In the genomic region with DNA sequence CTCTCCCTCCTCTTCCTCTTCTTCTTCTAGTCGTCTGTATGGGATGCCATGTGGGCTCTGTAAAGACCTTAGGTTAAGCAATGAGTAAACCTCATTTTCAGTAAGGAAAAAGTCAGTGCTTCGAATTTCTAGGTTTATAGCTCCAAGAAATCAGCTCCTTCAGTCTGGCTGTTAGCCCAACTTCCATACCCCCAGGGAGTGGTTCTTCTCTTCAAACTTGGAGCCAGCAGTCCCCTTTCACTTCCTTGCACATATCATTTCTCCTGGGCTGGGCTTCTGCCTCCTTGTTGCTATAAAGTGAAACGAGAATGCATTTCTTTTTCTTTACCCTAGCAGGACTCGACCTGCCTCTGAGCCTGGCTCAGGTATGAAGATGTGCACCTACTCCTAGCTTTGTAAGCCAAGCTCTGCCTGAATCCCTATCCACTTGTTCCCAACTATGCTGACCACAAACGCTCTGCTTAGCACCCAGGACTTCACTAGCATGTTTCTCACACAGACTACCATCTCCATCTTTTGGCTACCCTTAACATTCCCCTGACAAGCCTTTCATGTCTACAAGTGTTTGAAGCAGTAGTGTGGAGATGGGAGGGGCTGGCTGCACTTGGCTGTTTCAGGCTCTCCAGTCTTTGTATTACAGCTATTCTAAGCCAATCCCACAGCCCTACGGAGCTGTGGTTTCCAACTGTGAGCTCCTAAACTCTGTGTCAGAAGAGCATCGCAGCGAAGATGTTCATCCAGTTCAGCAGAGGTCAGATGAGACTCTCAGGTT, we compare ENCODE assay signal across 10 mouse cellular contexts.
DNase-seq lines count a peak whose midpoint lies in the region; ATAC-seq lines count a peak whose summit lies in the region.
"Had no signal": no experiment of that assay in that cellular context is flagged by ENCODE, and none has a peak within 500 bp of the region (broad histone marks: within the 10 kb centered on the region; RNA-seq: fewer than 3 reads in every experiment).

No protein-coding gene starts in this region.

- no peak overlapping the region for H3K4me2 ChIP-seq in heart, embryonic 11.5 days
- H3K4me2 ChIP-seq in forebrain, embryonic 14.5 days (ENCODE audit: low read length) = no peak overlapping the region
- H3K4me2 ChIP-seq: forebrain, embryonic 13.5 days had no signal

- DNase-seq in heart, adult 18-20 months = peak; percentile 56 to 67
- peak; percentile 56 for DNase-seq in 3134 (ENCODE audit: extremely low read depth, insufficient read length, low spot score)
- DNase-seq in heart, postnatal 14 days = peak; percentile 31 to 47
- no peak for DNase-seq in forebrain, embryonic 14.5 days (ENCODE audit: low spot score)
- DNase-seq in cerebellum, postnatal 25 days = no peak
- DNase-seq in layer of hippocampus, adult 9-10 months (ENCODE audit: low spot score) = no peak

- no peak for ATAC-seq in heart, embryonic 11.5 days (replicated peaks; ENCODE audit: insufficient number of reproducible peaks, low FRiP score, low TSS enrichment)
- ATAC-seq in forebrain, embryonic 14.5 days = no peak
- ATAC-seq: CD4-positive, CD25-positive, alpha-beta regulatory T cell, adult 4 months; forebrain, embryonic 13.5 days had no signal

- 54% methylated on average over 8 of the region's 8 CpGs for WGBS in heart, embryonic 11.5 days (ENCODE audit: insufficient replicate concordance)
- 64% methylated on average over 8 of the region's 8 CpGs for WGBS in forebrain, embryonic 14.5 days

- no peaks in the 10 kb centered on the region for H3K27me3 ChIP-seq in heart, embryonic 11.5 days (ENCODE audit: control insufficient read depth, insufficient read depth, low read length)
- no peaks in the 10 kb centered on the region for H3K27me3 ChIP-seq in forebrain, embryonic 14.5 days (replicated peaks; ENCODE audit: control insufficient read depth, insufficient read depth, low read length)
- H3K27me3 ChIP-seq: forebrain, embryonic 13.5 days had no signal

- intact Hi-C loops in heart, postnatal 14 days (cut with DNase I) = no loop called here

- no peak overlapping the region for H3K4me3 ChIP-seq in heart, embryonic 11.5 days (ENCODE audit: low read depth, low read length)
- peak overlapping the region; percentile 4; the same call in 1 of the 2 replicates for H3K4me3 ChIP-seq in brown adipose tissue, adult 24 weeks (ENCODE audit: insufficient read depth, low read depth, low read length)
- no peak overlapping the region for H3K4me3 ChIP-seq in forebrain, embryonic 14.5 days (ENCODE audit: low read depth, low read length)
- H3K4me3 ChIP-seq: forebrain, embryonic 13.5 days had no signal

- H3K9ac ChIP-seq in heart, embryonic 11.5 days (ENCODE audit: low read depth, low read length) = no peak overlapping the region
- H3K9ac ChIP-seq in forebrain, embryonic 14.5 days (ENCODE audit: low read length) = no peak overlapping the region
- H3K9ac ChIP-seq: forebrain, embryonic 13.5 days had no signal

- no peaks in the 10 kb centered on the region for H3K9me3 ChIP-seq in heart, embryonic 11.5 days (replicated peaks; ENCODE audit: control insufficient read depth, low read length)
- H3K9me3 ChIP-seq in forebrain, embryonic 14.5 days (replicated peaks; ENCODE audit: control insufficient read depth, low read length) = no peaks in the 10 kb centered on the region
- H3K9me3 ChIP-seq: forebrain, embryonic 13.5 days had no signal

- no peaks in the 10 kb centered on the region for H3K36me3 ChIP-seq in heart, embryonic 11.5 days (ENCODE audit: control insufficient read depth, insufficient read depth, low read length)
- H3K36me3 ChIP-seq in forebrain, embryonic 14.5 days (ENCODE audit: control insufficient read depth, insufficient read depth, low read length) = no peaks in the 10 kb centered on the region

- H3K4me1 ChIP-seq in heart, embryonic 11.5 days (ENCODE audit: control insufficient read depth, insufficient read depth, low read length) = peaks cover 15% of the 10 kb centered on the region; the same call in 1 of the 2 replicates
- H3K4me1 ChIP-seq in brown adipose tissue, adult 24 weeks (ENCODE audit: control insufficient read depth, insufficient read depth, insufficient read length, low read length) = 0 out of 2 replicates have a peak, but pooled peaks cover 2% of the 10 kb centered on the region
- no peaks in the 10 kb centered on the region for H3K4me1 ChIP-seq in forebrain, embryonic 14.5 days (ENCODE audit: control insufficient read depth, insufficient read depth, low read length)

- no peak overlapping the region for H3K27ac ChIP-seq in heart, embryonic 11.5 days (ENCODE audit: low read depth, low read length)
- peak overlapping the region; percentile 14 for H3K27ac ChIP-seq in brown adipose tissue, adult 24 weeks (replicated peaks; ENCODE audit: low read depth, low read length)
- no peak overlapping the region for H3K27ac ChIP-seq in forebrain, embryonic 14.5 days (ENCODE audit: low read depth, low read length)
- H3K27ac ChIP-seq: forebrain, embryonic 13.5 days had no signal

Comparison
In these comparisons a context has a peak if more than half of its experiments do, and no peak if none do; other contexts are left out.
1. DNase-seq: peak in heart, adult 18-20 months (2 of 2), 3134 (single experiment) and heart, postnatal 14 days (2 of 2); none in forebrain, embryonic 14.5 days (single experiment), cerebellum, postnatal 25 days (0 of 2) and layer of hippocampus, adult 9-10 months (single experiment).